Mouse (Mus musculus): ENCODE measurements at regions not wholly inside any gene's neighbourhood (a gene's known extent, or its start where the extent isn't known, plus 50 kb on each side); places are given as distances from the start of the nearest gene placed in this dataset.

Small RNA genes in the stretch of these regions (microRNA-seq; reads per million reads assigned to microRNA genes)
- gene Gm24979 (ENCODE audit: borderline replicate concordance in 2 of 2), result 0 reads per million in 2 experiments
